Mouse (Mus musculus) T-helper 2 cell (primary cell): ENCODE results near the gene Kcnk5.

Source experiments
- in situ Hi-C: fragments of 300-600 bp; cut with MboI, MseI; formaldehyde crosslinking; loops from one replicate; pipeline ENCODE4 v1.15.1; 2025; ENCODE audit warnings: high pct_unique_total_duplicates

The Kcnk5 gene

DNA sequence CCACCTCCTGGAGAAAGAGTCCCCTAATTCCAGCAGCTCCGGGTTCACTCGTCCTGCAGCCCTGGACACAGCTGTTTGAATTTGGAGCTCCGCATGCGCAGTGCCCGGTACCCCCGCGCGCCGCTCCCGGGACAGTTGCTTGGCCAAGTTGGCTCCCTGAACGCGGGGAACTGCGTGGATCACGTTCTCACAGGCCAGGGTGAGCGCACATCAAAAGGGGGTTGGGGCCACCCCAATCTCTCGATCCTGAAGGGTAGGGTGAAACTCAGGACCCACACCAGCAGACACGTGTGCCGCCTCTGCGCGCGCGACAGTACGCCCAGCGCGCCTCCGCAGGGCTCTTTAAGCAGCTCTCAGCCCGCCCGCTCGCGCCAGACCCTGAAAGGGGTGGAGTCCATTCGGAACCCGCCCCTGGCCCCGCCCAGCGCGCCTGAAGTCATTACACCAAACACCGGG lies at the start of gene Kcnk5:
TSS of gene Kcnk5 (minus strand) at position 344 of the 456 bp plus-strand sequence.
- in situ Hi-C loops, result loop anchor here (5.0 kb wide), 1 partner anchor 99 kb away; no protein-coding TSS in a partner anchor

GRCm38 (mm10) chr14:20230063-20230491 lies 48.5 kb upstream of the Kcnk5 start:
- in situ Hi-C loops, result no loop called here

DNA sequence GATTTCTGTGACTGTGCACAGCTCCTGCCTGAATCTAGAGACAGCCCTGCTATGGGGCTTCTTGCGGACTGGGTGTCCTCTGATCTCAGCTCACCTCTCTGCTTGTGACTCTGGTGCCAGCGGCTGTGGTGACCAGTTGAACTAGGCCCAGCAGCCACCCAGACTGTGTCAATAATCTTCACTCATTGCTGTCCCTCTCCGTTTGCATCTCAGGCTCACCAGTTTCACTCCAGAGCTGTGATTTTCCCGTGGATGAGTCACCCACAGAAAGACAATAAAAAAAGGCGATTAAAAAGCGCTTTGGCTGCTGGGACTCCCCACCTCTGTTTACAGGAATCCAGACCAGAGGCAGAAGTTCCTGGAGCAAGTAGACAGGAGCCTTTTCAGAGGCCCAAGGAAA lies 47.8 kb upstream of the Kcnk5 start:
- in situ Hi-C loops, result no loop called here

DNA sequence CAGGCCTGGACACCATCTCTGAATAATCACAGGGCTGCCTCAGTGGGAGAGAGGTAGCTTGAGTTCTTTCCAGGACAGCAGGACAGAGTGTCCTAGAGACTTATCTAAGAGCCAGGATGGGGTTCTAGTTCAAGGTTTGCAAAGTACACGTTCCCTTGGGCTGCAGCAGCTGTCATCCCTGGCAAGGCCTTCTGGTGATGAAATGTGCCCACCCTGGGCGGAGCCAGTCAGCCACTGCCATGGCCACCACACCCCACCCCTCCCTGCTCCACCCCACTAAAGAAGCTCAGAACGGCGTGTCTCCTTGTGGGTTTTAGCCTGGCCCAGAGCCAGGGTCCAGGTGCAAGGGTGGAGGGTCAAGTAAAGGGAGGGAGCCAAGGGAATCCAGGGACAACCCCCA lies 46.7 kb upstream of the Kcnk5 start:
- in situ Hi-C loops, result no loop called here

- in situ Hi-C loops, result no loop called here
Observed at GRCm38 (mm10) chr14:20226982-20227381, 45.4 kb upstream of the Kcnk5 start.

GRCm38 (mm10) chr14:20226488-20226887 lies 44.9 kb upstream of the Kcnk5 start:
- in situ Hi-C loops, result no loop called here

DNA sequence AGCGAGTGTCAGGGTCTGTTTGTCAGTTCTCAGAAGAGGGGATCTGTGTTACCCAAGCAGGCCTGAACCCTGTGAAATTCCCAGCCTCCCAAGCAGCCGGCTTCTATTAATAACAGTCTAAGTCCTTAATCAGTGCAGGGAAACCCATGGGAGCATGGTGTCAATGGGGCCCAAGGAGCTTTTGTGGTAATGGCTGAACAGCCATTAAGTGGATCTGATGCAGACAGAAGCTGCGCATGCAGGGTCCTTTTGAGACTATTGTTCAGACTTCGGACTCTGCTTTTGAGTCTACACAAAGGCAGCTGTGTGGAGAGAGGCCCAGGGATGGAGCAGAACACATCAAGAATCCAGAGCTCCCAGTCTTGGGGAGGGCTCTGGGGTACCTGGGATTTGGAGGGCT lies 43.9 kb upstream of the Kcnk5 start:
- in situ Hi-C loops, result no loop called here

DNA sequence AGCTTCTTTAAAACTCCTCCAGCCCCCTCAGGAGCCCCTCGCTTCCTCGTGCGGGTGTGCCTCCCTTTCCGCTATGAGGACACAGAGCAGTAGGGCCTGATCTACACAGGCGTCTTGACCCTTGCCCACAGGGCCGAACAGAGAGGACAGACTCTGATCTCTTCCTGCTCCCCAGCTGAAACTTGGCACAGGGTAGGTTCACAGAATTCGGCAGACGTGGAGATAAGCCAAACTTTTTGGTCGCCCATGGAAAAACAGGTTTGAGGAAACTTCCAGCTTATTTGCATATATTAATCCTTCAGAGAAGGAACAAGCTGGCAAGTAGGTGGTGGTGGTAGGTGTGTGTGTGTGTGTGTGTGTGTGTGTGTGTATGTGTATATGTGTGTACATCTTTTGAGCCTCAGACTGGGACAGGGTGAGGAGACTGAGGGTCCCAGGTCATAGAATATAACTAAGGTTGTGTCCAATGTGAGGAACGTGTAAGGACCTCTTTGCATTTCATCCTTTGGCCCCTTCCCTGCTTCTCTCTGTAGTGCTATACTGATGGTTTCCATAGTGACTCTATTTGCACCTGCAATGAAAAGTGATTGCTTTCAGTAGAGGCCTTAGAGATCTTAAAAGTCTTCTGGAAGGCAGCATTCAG lies 43.1 kb upstream of the Kcnk5 start:
- in situ Hi-C loops, result no loop called here

DNA sequence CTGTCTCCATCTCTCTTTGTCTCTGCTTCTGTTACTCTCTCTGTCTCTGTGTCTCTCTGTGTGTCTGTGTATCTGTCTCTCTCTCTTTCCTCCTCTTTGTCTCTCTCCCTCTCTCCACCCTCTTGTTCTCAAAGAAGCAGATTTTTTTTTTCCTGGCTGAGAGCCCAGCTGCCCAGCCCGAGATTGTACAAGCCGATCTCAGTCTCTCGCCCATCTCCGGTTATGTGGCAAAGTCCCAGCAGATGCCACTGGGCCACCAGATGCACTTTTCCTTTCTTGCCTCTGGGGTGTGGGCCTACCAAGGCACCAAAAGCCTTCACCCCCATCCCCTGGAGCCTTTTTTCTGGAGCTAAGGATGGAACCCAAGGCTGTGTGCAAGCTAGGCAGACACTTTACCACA lies 42.6 kb upstream of the Kcnk5 start:
- in situ Hi-C loops, result no loop called here

DNA sequence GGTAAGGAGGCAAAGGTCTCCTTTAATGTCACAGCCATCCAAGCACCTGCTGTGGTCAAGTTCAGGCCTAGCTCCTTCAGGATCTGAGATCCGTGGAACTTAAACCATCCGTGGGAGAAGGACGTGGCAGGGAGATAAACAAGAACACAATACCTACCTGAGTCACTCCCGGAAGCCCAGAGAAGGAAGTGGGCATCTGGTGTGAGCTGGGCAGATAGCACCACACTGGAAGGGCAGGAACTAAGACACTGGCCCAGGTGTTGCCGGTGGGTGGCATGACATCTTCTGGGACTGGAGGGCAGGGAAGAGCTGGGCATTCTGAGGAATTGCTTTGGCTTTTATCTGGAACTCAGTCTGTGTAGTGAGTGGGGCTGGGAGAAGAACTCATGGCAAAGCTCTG lies 41.6 kb upstream of the Kcnk5 start:
- in situ Hi-C loops, result no loop called here

GRCm38 (mm10) chr14:20221083-20221482 lies 39.5 kb upstream of the Kcnk5 start:
- in situ Hi-C loops, result no loop called here

DNA sequence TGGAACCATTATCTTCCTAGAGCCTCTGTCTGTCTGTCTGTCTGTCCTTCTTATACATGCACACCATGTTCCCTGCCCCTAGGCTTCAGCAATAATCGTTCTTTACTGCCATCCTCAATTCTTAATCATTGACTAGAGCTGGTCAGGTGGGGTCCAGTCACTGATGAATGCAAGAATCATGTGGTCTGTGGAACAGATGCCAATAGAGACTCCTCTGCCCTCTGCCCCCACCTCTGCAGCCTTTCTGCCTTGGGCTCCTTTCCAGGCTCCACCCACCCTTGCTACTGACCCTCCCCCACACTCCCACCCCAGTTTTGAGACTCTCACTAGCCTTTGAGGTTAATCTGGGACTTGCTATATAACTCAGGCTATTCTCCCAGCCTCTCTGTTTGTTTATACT lies 38.2 kb upstream of the Kcnk5 start:
- in situ Hi-C loops, result no loop called here

GRCm38 (mm10) chr14:20217299-20217864 lies 35.8 kb upstream of the Kcnk5 start:
- in situ Hi-C loops, result no loop called here

- in situ Hi-C loops, result no loop called here
Observed at GRCm38 (mm10) chr14:20216561-20217298, 35.1 kb upstream of the Kcnk5 start.

DNA sequence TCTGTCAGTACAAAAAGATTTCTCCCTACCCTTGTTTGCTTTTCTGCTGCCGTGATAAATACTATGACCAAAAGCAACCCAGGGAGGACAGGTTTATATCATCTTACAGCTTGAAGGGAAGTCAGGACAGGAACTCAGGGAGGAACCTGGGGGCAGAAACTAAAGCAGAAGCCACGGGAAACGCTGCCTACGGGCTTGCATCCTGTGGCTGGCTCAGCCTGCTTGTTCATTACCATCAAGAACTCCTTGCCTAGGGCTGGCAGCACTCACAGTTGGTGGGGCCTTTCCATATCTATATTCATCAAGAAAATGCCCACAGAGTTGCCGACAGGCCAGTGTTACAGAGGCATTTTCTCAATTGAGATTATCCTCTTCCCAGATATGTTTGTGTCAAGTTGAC lies 34.2 kb upstream of the Kcnk5 start:
- in situ Hi-C loops, result no loop called here

DNA sequence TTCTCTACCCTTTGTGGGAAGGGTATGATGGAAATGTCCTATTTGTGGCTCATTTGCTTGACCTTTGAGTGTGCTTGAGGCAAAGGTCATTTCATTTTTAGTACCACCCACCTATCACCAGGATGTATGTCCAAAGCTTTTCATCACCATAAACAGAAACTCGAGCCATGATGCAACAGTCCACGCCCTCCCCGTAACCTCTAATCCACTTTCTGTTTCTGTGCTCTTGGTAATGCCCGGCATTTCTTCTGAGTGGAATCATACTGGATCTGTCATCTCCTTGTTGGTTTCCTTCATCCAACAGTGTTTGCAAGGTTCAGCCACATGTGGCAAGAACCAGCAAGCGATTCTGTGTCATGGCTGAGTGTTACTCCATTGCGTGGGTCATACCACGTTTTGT lies 32.5 kb upstream of the Kcnk5 start:
- in situ Hi-C loops, result no loop called here

DNA sequence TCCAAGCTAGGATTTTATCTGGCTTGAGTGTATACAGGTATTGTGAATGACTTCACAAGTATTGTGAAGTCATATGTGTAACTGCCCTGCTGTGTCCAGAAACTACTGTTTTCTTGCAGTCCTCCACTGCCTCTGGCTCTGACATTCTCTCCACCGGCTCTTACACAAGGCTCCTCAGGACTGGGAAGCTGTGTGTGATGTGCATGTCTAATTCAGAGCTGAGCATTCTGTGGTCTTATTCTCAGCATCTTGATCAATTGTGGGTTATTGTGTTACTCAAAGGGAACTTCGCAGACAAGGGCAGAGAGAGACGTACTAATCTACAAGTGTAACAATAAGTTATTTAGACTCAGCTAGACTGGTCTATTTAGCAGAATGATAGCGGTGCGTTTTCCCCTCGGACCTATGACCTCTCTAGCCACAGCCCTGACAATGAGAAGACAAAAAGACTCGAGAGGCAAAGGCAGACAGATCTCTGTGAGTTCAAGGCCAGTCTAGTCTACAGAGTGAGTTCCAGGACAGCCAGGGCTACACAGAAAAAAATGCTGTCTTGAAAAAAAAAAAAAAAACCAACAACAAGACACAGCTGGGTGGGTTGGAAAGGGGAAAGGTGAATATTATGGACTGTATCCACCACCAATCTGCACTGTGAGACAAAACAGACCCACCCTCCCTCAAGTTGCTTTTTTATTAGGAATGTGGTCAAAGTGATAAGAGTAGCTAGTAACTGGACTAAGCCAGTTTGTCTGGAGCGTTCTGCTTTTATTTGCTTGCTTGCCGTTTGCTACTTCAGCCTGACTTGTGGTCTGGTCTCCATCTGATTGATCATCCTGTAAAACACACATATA lies 30.4 kb upstream of the Kcnk5 start:
- in situ Hi-C loops, result no loop called here

DNA sequence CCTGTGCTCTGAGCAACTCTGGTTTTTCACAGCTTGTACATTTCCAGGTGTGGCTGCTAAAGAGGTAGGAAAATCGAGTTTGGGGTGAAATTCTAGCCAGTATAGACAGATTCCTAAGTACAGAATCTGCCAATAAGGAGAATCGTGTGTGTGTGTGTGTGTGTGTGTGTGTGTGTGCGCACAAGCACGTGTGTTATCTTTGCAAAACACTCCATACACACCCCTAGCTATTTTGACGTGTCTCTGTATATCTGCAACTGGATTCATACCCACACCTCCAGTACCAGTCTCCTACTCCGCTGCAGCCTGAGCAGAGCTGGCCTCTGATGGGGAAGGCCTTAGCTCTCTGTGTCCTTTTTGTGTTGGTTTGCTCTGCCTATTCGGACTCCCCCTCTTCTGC lies 28.3 kb upstream of the Kcnk5 start:
- in situ Hi-C loops, result no loop called here

DNA sequence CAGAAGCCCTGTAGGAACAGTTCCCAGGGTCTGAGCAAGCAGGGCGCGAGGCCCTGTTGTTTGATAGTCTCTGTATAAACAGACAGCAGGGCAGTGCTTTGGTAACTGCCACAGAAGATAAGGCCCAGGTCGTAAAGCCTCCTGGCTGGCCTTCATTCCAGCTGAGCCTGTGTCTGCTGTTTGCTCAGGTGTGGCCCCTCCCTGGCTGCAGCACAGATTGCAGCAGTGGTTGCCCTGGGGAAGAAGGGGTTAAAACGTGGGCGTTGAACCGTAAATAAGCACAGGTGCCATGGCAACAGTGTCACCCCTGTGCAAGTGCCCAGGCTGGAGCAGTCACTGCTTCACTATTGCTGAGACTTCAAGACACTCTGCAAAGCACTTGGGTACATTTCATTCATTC lies 26.8 kb upstream of the Kcnk5 start:
- in situ Hi-C loops, result no loop called here

DNA sequence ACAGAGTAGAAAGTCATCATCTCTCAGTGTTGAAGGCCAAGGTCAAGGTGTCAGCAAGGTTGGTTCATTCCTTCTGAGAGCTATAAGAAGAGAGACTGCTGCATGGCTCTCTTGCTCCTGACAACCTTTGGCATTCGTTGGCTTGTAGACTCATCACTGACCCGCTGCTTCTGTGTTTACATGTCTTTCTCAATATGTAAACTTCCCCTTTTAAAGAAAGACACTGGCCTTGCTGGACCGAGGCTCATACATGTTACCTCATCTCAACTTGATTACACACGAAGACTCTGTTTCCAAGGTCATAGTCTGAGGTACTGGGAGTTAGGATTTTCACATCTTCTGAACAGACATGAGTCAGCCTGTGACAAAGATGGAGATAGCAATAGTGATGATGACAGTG lies 24.1 kb upstream of the Kcnk5 start:
- in situ Hi-C loops, result no loop called here

DNA sequence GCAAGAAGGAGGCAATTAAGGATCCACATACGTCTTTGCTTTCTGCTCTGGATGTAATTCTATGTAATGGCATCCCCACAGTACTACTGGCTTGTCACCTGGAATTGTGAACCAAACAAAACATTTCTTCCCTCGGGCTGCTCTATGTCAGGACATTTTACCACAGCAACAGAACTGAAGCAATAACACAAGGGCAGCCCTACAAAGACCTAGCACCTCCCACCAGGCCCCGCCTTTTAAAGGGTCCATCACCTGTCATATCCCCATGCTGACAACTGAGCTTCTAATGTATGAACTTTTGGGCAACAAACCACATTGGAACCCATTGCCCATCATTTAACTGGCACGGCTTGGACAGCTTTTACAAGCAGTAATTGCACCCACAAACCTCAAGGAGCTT lies 21.7 kb upstream of the Kcnk5 start:
- in situ Hi-C loops, result no loop called here

GRCm38 (mm10) chr14:20202655-20203181 lies 21.1 kb upstream of the Kcnk5 start:
- in situ Hi-C loops, result no loop called here
